9 mouse cellular contexts compared by ENCODE assay signal in the genomic region with DNA sequence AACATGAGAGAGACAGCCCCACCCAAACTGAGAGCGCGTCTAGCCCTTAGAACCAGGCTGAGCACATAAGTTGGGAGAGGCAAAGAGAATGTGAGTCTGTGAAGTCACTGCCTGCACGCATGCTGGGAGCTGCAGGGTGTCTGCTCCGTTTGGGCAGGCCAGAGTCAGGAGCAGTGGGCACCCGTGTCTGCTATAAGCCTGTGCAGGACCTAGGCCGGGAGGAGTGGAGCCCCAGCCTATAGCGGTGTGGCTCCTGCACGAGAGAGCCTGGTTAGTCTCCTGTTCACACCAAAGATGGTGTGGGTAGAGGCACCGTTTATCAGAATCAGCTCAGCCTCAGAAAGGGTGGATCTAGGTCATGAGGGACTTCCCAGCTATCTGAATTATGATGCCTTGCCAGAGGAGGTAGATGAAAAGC. TPM values are rescaled to one million over a fixed set of nuclear protein-coding genes. Genes with fewer than 3 reads are reported as not detected.
A peak's percentile ranks its signal among the peaks of the same experiment; 100 is the strongest.
DNase-seq lines count a peak whose midpoint lies in the region; ATAC-seq and TF ChIP-seq lines count a peak whose summit lies in the region.
"Had no signal": no experiment of that assay in that cellular context is flagged by ENCODE, and none has a peak within 500 bp of the region (broad histone marks: within the 10 kb centered on the region; RNA-seq: fewer than 3 reads in every experiment).

No protein-coding gene starts in this region.

- TF ChIP-seq POLR2A in limb, embryonic 14.5 days (IDR thresholded peaks at IDR 0.05; ENCODE audit: borderline replicate concordance, extremely low read depth, insufficient read depth, insufficient read length) = no peak

- no peaks in the 10 kb centered on the region for H3K27me3 ChIP-seq in heart, embryonic 11.5 days (ENCODE audit: control insufficient read depth, insufficient read depth, low read length)
- H3K27me3 ChIP-seq in G1E (ENCODE audit: insufficient read depth, low read length) = no peaks in the 10 kb centered on the region
- no peaks in the 10 kb centered on the region for H3K27me3 ChIP-seq in embryonic facial prominence, embryonic 13.5 days
- 0 out of 2 replicates have a peak, but pooled peaks cover 2% of the 10 kb centered on the region for H3K27me3 ChIP-seq in limb, embryonic 14.5 days (ENCODE audit: control insufficient read depth, insufficient read depth, low read length)

- no peak for TF ChIP-seq CTCF in G1E (IDR thresholded peaks at IDR 0.05; ENCODE audit: low read depth, low read length)

- no peaks in the 10 kb centered on the region for H3K9me3 ChIP-seq in heart, embryonic 11.5 days (replicated peaks; ENCODE audit: control insufficient read depth, low read length)
- no peaks in the 10 kb centered on the region for H3K9me3 ChIP-seq in G1E (replicated peaks)
- no peaks in the 10 kb centered on the region for H3K9me3 ChIP-seq in embryonic facial prominence, embryonic 13.5 days
- no peaks in the 10 kb centered on the region for H3K9me3 ChIP-seq in limb, embryonic 14.5 days (ENCODE audit: control insufficient read depth, low read length)

- no peaks in the 10 kb centered on the region for H3K36me3 ChIP-seq in heart, embryonic 11.5 days (ENCODE audit: control insufficient read depth, insufficient read depth, low read length)
- H3K36me3 ChIP-seq in G1E (replicated peaks) = peaks cover 96% of the 10 kb centered on the region
- no peaks in the 10 kb centered on the region for H3K36me3 ChIP-seq in embryonic facial prominence, embryonic 13.5 days
- no peaks in the 10 kb centered on the region for H3K36me3 ChIP-seq in limb, embryonic 14.5 days (ENCODE audit: control insufficient read depth, insufficient read depth, low read length)

- no peak for DNase-seq in heart, postnatal 10 days
- DNase-seq in G1E (ENCODE audit: low spot score) = no peak
- no peak for DNase-seq in limb, embryonic 14.5 days (ENCODE audit: low spot score)
- DNase-seq in layer of hippocampus, postnatal 10 days (ENCODE audit: low spot score in 2 of 2) = no peak
- DNase-seq in left cerebral cortex, adult 9 months (ENCODE audit: low spot score in 2 of 2) = no peak
- DNase-seq in thymus, postnatal 36 days = no peak

- intact Hi-C loops in heart, postnatal 10 days (cut with DNase I) = no loop called here

- H3K9ac ChIP-seq in heart, embryonic 11.5 days (ENCODE audit: low read depth, low read length) = peak overlapping the region; percentile 46; the same call in 1 of the 2 replicates
- peak overlapping the region; percentile 61; the same call in 1 of the 2 replicates for H3K9ac ChIP-seq in embryonic facial prominence, embryonic 13.5 days
- H3K9ac ChIP-seq in limb, embryonic 14.5 days (ENCODE audit: low read depth, low read length, severe bottlenecking) = peak overlapping the region; percentile 40; the same call in 1 of the 2 replicates

- 41% methylated on average over 9 of the region's 9 CpGs for WGBS in heart, embryonic 11.5 days (ENCODE audit: insufficient replicate concordance)
- 25% methylated on average over 9 of the region's 9 CpGs for WGBS in embryonic facial prominence, embryonic 13.5 days
- WGBS in limb, embryonic 14.5 days = 24% methylated on average over 9 of the region's 9 CpGs

- H3K27ac ChIP-seq in heart, embryonic 11.5 days (ENCODE audit: low read depth, low read length) = peak overlapping the region; percentile 29
- H3K27ac ChIP-seq in embryonic facial prominence, embryonic 13.5 days = peak overlapping the region; percentile 96
- peak overlapping the region; percentile 91 for H3K27ac ChIP-seq in limb, embryonic 14.5 days (replicated peaks; ENCODE audit: low read depth, low read length)
- H3K27ac ChIP-seq: left cerebral cortex, adult 2 months had no signal

- no peak for ATAC-seq in heart, embryonic 11.5 days (replicated peaks; ENCODE audit: insufficient number of reproducible peaks, low FRiP score, low TSS enrichment)
- ATAC-seq in G1E (ENCODE audit: extremely low read depth, insufficient number of reproducible peaks, low FRiP score, poor library complexity, severe bottlenecking) = no peak
- peak; percentile 56 for ATAC-seq in embryonic facial prominence, embryonic 13.5 days (ENCODE audit: insufficient number of reproducible peaks, insufficient read depth, low FRiP score, low TSS enrichment, low read depth)
- ATAC-seq in limb, embryonic 14.5 days (ENCODE audit: low FRiP score, low read depth) = peak; percentile 35; the same call in 1 of the 2 replicates

- no peak overlapping the region for H3K4me3 ChIP-seq in heart, embryonic 11.5 days (ENCODE audit: low read depth, low read length)
- peak overlapping the region; percentile 1; the same call in 1 of the 2 replicates for H3K4me3 ChIP-seq in G1E (ENCODE audit: low read depth, low read length)
- no peak overlapping the region for H3K4me3 ChIP-seq in embryonic facial prominence, embryonic 13.5 days
- H3K4me3 ChIP-seq in limb, embryonic 14.5 days (replicated peaks; ENCODE audit: low read length) = no peak overlapping the region
- H3K4me3 ChIP-seq: left cerebral cortex, adult 2 months had no signal

- H3K4me1 ChIP-seq in heart, embryonic 11.5 days (ENCODE audit: control insufficient read depth, insufficient read depth, low read length) = peaks cover 31% of the 10 kb centered on the region
- peaks cover 71% of the 10 kb centered on the region for H3K4me1 ChIP-seq in G1E (ENCODE audit: insufficient read depth, low read depth, low read length)
- peaks cover 81% of the 10 kb centered on the region for H3K4me1 ChIP-seq in embryonic facial prominence, embryonic 13.5 days
- H3K4me1 ChIP-seq in limb, embryonic 14.5 days (ENCODE audit: control insufficient read depth, insufficient read depth, low read length) = peaks cover 67% of the 10 kb centered on the region

- 0 out of 2 replicates have a peak overlapping the region, but pooled peaks have one; percentile 7 for H3K4me2 ChIP-seq in heart, embryonic 11.5 days
- H3K4me2 ChIP-seq in embryonic facial prominence, embryonic 13.5 days = peak overlapping the region; percentile 46
- H3K4me2 ChIP-seq in limb, embryonic 14.5 days (replicated peaks; ENCODE audit: low read depth, low read length, severe bottlenecking) = peak overlapping the region; percentile 6; the same call in 1 of the 2 replicates

RNA-seq across cellular contexts. Expression of gene Lax1, which starts 55.2 kb away (rescaled TPM):
- 0.09 and 0.73 TPM in 2 replicates for polyA plus RNA-seq in heart, embryonic 11.5 days (2014; fragmentation: Nextera tagmentation; extraction: Ambion mirVana)
- total RNA-seq in heart, postnatal 10 days (2021) = under 1 TPM; 0.17 to 0.36 TPM
- 0.39 TPM in 1 of 2 replicates, not detected in the other for total RNA-seq in G1E (2014; fragmentation: Nextera tagmentation)
- 0.16 and 0.17 TPM in 2 replicates for total RNA-seq in G1E (2017)
- not detected in 2 replicates for polyA plus RNA-seq in G1E (2012)
- 1.2 and 1.3 TPM in 2 replicates for polyA plus RNA-seq in embryonic facial prominence, embryonic 13.5 days (2015; fragmentation: Nextera tagmentation; extraction: Ambion mirVana)
- polyA plus RNA-seq in limb, embryonic 14.5 days (2012; rRNA removed) = 1.3 and 1.7 TPM in 2 replicates
- 0.18 and 0.58 TPM in 2 replicates for polyA plus RNA-seq in limb, embryonic 14.5 days (2014; fragmentation: Nextera tagmentation; extraction: Ambion mirVana)
- total RNA-seq in layer of hippocampus, postnatal 10 days (2021) = under 1 TPM in 1 of 2 experiments, not detected in 1; 0.29 TPM

RNA-seq across cellular contexts. Expression of gene Atp2b4, which starts 55.8 kb away (rescaled TPM):
- 26.1 and 35.6 TPM in 2 replicates for polyA plus RNA-seq in heart, embryonic 11.5 days (2014; fragmentation: Nextera tagmentation; extraction: Ambion mirVana)
- 10 to 100 TPM; 34.4 to 38.8 TPM for total RNA-seq in heart, postnatal 10 days (2021)
- total RNA-seq in G1E (2014; fragmentation: Nextera tagmentation) (274 and 278 TPM in 2 replicates), G1E (2017) (32.2 and 34.0 TPM in 2 replicates)
- polyA plus RNA-seq in G1E (2012) = 69.4 and 85.7 TPM in 2 replicates
- 25.3 and 26.1 TPM in 2 replicates for polyA plus RNA-seq in embryonic facial prominence, embryonic 13.5 days (2015; fragmentation: Nextera tagmentation; extraction: Ambion mirVana)
- 22.9 and 24.8 TPM in 2 replicates for polyA plus RNA-seq in limb, embryonic 14.5 days (2012; rRNA removed)
- polyA plus RNA-seq in limb, embryonic 14.5 days (2014; fragmentation: Nextera tagmentation; extraction: Ambion mirVana) = 23.7 and 24.2 TPM in 2 replicates
- total RNA-seq in layer of hippocampus, postnatal 10 days (2021) = 100 to 1,000 TPM; 102 to 107 TPM

Comparison
In these comparisons a context has a peak if more than half of its experiments do, and no peak if none do; other contexts are left out.
1. ATAC-seq: peak in embryonic facial prominence, embryonic 13.5 days (single experiment) and limb, embryonic 14.5 days (single experiment); none in heart, embryonic 11.5 days (single experiment) and G1E (single experiment).
2. H3K27ac ChIP-seq: peak in every context shown above with its lines; median percentile 96 in embryonic facial prominence, embryonic 13.5 days; 91 in limb, embryonic 14.5 days; 29 in heart, embryonic 11.5 days.
3. Peak in every context shown above with its lines, with median percentiles within 50 percentile points of each other: H3K4me2 ChIP-seq and H3K9ac ChIP-seq.